Mouse (Mus musculus) retina, adult 2 months (tissue): ENCODE data around the gene Zfp536.

Experiments used
- DNase-seq: peaks from one replicate; pipeline ENCODE4 v3.0.0-alpha.2; 2012; ENCODE audit warnings: low read depth, low spot score

Zfp536 gene

GRCm38 (mm10) chr7:37689561-37690305 lies 83.7 kb downstream of the Zfp536 start:
- DNase-seq, result no peak

GRCm38 (mm10) chr7:37689107-37689511 lies 84.3 kb downstream of the Zfp536 start:
- DNase-seq, result no peak

GRCm38 (mm10) chr7:37686366-37686765 lies 87.1 kb downstream of the Zfp536 start:
- DNase-seq, result no peak

GRCm38 (mm10) chr7:37685247-37685646 lies 88.2 kb downstream of the Zfp536 start:
- DNase-seq, result no peak

GRCm38 (mm10) chr7:37681335-37681734 lies 92.1 kb downstream of the Zfp536 start:
- DNase-seq, result no peak

GRCm38 (mm10) chr7:37663676-37664365 lies 109.6 kb downstream of the Zfp536 start:
- no peak for DNase-seq

- DNase-seq, result no peak
These were observed 124.8 kb downstream of the Zfp536 start for GRCm38 (mm10) chr7:37648671-37649070.

GRCm38 (mm10) chr7:37647917-37648615 lies 125.4 kb downstream of the Zfp536 start:
- no peak for DNase-seq

- DNase-seq, result no peak
These were observed 133.6 kb downstream of the Zfp536 start for GRCm38 (mm10) chr7:37639740-37640397.

- DNase-seq, result no peak
These were observed 138.6 kb downstream of the Zfp536 start for GRCm38 (mm10) chr7:37634812-37635211.

- DNase-seq, result no peak
These were observed 143.0 kb downstream of the Zfp536 start for GRCm38 (mm10) chr7:37630410-37630809.

- no peak for DNase-seq
These were observed 145.4 kb downstream of the Zfp536 start for GRCm38 (mm10) chr7:37627897-37628510.

- DNase-seq, result no peak
These were observed 147.7 kb downstream of the Zfp536 start for GRCm38 (mm10) chr7:37625758-37626157.

- DNase-seq, result no peak
These were observed 148.6 kb downstream of the Zfp536 start for GRCm38 (mm10) chr7:37624759-37625340.

- DNase-seq, result peak; percentile 59
These were observed 149.3 kb downstream of the Zfp536 start for GRCm38 (mm10) chr7:37623903-37624758.

GRCm38 (mm10) chr7:37619254-37619653 lies 154.2 kb downstream of the Zfp536 start:
- no peak for DNase-seq

GRCm38 (mm10) chr7:37617880-37618279 lies 155.6 kb downstream of the Zfp536 start:
- no peak for DNase-seq

GRCm38 (mm10) chr7:37615932-37616331 lies 157.5 kb downstream of the Zfp536 start:
- DNase-seq, result no peak

GRCm38 (mm10) chr7:37614381-37614780 lies 159.1 kb downstream of the Zfp536 start:
- no peak for DNase-seq

GRCm38 (mm10) chr7:37608556-37608955 lies 164.9 kb downstream of the Zfp536 start:
- DNase-seq, result no peak
